In genomic region chr9:77636003-77636402, GRCm38 (mm10) we compare ENCODE assay signal across 15 mouse cellular contexts. TPM values are rescaled to one million over a fixed set of nuclear protein-coding genes. Genes with fewer than 3 reads are reported as not detected.
"Had no signal": no experiment of that assay in that cellular context is flagged by ENCODE, and none has a peak within 500 bp of the region (broad histone marks: within the 10 kb centered on the region; RNA-seq: fewer than 3 reads in every experiment).

No protein-coding gene starts in this region.

- H3K9me3 ChIP-seq: liver, embryonic 12.5 days; lung, embryonic 15.5 days; megakaryocyte, embryonic 14.5 days; midbrain, embryonic 15.5 days; neural tube, embryonic 13.5 days; stomach, embryonic 15.5 days had no signal

- DNase-seq: lung, postnatal 14 days; retina, postnatal 1 day; thymus, adult 2 months; thymus, postnatal 25 days had no signal

- H3K4me1 ChIP-seq: liver, embryonic 12.5 days; megakaryocyte, embryonic 14.5 days; midbrain, embryonic 15.5 days; neural tube, embryonic 13.5 days; stomach, embryonic 15.5 days had no signal

- H3K9ac ChIP-seq: liver, embryonic 12.5 days; lung, embryonic 15.5 days; midbrain, embryonic 15.5 days; neural tube, embryonic 13.5 days; stomach, embryonic 15.5 days had no signal

- ATAC-seq: liver, embryonic 12.5 days; midbrain, embryonic 15.5 days had no signal

- H3K36me3 ChIP-seq: liver, embryonic 12.5 days; lung, embryonic 15.5 days; midbrain, embryonic 15.5 days; neural tube, embryonic 13.5 days; stomach, embryonic 15.5 days had no signal

- H3K27me3 ChIP-seq: liver, embryonic 12.5 days; lung, embryonic 15.5 days; midbrain, embryonic 15.5 days; neural tube, embryonic 13.5 days; stomach, embryonic 15.5 days had no signal

- H3K4me2 ChIP-seq: liver, embryonic 12.5 days; midbrain, embryonic 11.5 days; midbrain, embryonic 15.5 days; neural tube, embryonic 13.5 days; stomach, embryonic 15.5 days had no signal

- H3K27ac ChIP-seq: liver, embryonic 12.5 days; lung, embryonic 15.5 days; macrophage; midbrain, embryonic 15.5 days; neural tube, embryonic 13.5 days; stomach, embryonic 15.5 days had no signal

- H3K4me3 ChIP-seq: liver, embryonic 12.5 days; lung, embryonic 15.5 days; megakaryocyte, embryonic 14.5 days; midbrain, embryonic 15.5 days; neural tube, embryonic 13.5 days; stomach, embryonic 15.5 days had no signal

RNA-seq across cellular contexts. Expression of gene Klhl31, which starts 0.3 kb away (rescaled TPM):
- total RNA-seq: left cerebral cortex, postnatal 36 days; monocyte, adult 5-6 weeks had no signal
- polyA plus RNA-seq: macrophage; spleen, adult 2 months had no signal
